Mouse (Mus musculus) G1E (cell line): ENCODE data around the gene 4930404H24Rik. TPM values are rescaled to one million over a fixed set of nuclear protein-coding genes. Genes with fewer than 3 reads are reported as not detected.

Experiments
- ATAC-seq: 2 replicates; pipeline ENCODE4 v1.8.0; 2016; ENCODE audit warnings: mild to moderate bottlenecking; ENCODE audit not compliant: insufficient number of reproducible peaks, poor library complexity, low FRiP score, severe bottlenecking; ENCODE audit errors: extremely low read depth
- DNase-seq: peaks from one replicate; pipeline ENCODE4 v3.0.0; 2012; ENCODE audit warnings: low spot score
- H3K27me3 ChIP-seq: 2 replicates; pipeline ENCODE4 v1.6.1; 2012; ENCODE audit warnings: mild to moderate bottlenecking, low read length, inconsistent platforms; ENCODE audit not compliant: insufficient read depth
- H3K36me3 ChIP-seq: replicated peaks from 2 replicates; pipeline ENCODE3; 2012; ENCODE audit warnings: mild to moderate bottlenecking, inconsistent platforms
- H3K4me1 ChIP-seq: 2 replicates; pipeline ENCODE4 v1.6.1; 2012; ENCODE audit warnings: low read depth, low read length, inconsistent platforms, mixed read lengths; ENCODE audit not compliant: insufficient read depth
- H3K4me3 ChIP-seq: 2 replicates; pipeline ENCODE4 v1.5.1; 2012; ENCODE audit warnings: low read depth, mild to moderate bottlenecking, inconsistent platforms, low read length, moderate library complexity, mixed read lengths
- H3K9me3 ChIP-seq: replicated peaks from 2 replicates; pipeline ENCODE4 v1.6.1; 2012; ENCODE audit warnings: inconsistent platforms
- CTCF ChIP-seq: IDR thresholded peaks from 2 replicates; pipeline ENCODE4 v1.5.1; 2012; ENCODE audit warnings: low read depth, low read length, inconsistent platforms, mixed read lengths
- GATA1 ChIP-seq: IDR thresholded peaks from 2 replicates; pipeline ENCODE4 v1.6.1; 2012; ENCODE audit warnings: borderline replicate concordance, low read length, inconsistent platforms, mixed read lengths
- GATA2 ChIP-seq: IDR thresholded peaks from 2 replicates; pipeline ENCODE4 v1.6.1; 2012; ENCODE audit warnings: low read depth, low read length, inconsistent platforms, borderline replicate concordance
- POLR2AphosphoS5 ChIP-seq: IDR thresholded peaks from 2 replicates; pipeline ENCODE4 v1.6.1; 2012; ENCODE audit warnings: low read depth, low read length, inconsistent platforms; ENCODE audit not compliant: insufficient replicate concordance
- TAL1 ChIP-seq: conservative IDR thresholded peaks from 2 replicates; pipeline ENCODE4 v1.6.1; 2012; ENCODE audit warnings: low read depth, low read length, inconsistent platforms, mixed read lengths
- polyA plus RNA-seq: library from polyadenylated mRNA; stranded (reverse); fragments of >175 nt; gene quantifications from 2 replicates; pipeline ENCODE4 v1.2.3, GENCODE M21; 2012
- total RNA-seq, 2 experiments: library from RNA; stranded (forward) in 1 of 2; stranded (reverse) in 1 of 2; fragments of 200-1000 nt in 1 of 2; fragments of >200 nt in 1 of 2; fragmentation: Nextera tagmentation in 1 of 2; gene quantifications; 2 replicates each; pipeline ENCODE4 v1.2.3; 2014 to 2017

The 4930404H24Rik gene
- total and polyA plus RNA-seq, 3 experiments: not detected

GRCm38 (mm10) chr2:153446476-153446875, 46.1 kb upstream of the 4930404H24Rik start:
- Histone ChIP-seq H3K27me3 (peaks cover 33% of the 10 kb centered on the region), H3K9me3 (no peaks in the 10 kb centered on the region), H3K36me3 (peaks cover 21% of the 10 kb centered on the region), H3K4me3 (no peak overlapping the region), H3K4me1 (peaks cover 48% of the 10 kb centered on the region)
- DNase-seq: no peak
- TF ChIP-seq GATA1: no peak
- no peak for TF ChIP-seq POLR2AphosphoS5
- no peak for TF ChIP-seq TAL1
- TF ChIP-seq CTCF: no peak
- TF ChIP-seq GATA2: no peak
- ATAC-seq: no peak

GRCm38 (mm10) chr2:153447719-153448118, 44.9 kb upstream of the 4930404H24Rik start:
- Histone ChIP-seq H3K4me3 (no peak overlapping the region), H3K9me3 (no peaks in the 10 kb centered on the region), H3K27me3 (peaks cover 28% of the 10 kb centered on the region), H3K36me3 (peaks cover 13% of the 10 kb centered on the region), H3K4me1 (peaks cover 38% of the 10 kb centered on the region)
- no peak for DNase-seq
- TF ChIP-seq CTCF: no peak
- TF ChIP-seq TAL1: no peak
- TF ChIP-seq GATA1: no peak
- TF ChIP-seq GATA2: no peak
- ATAC-seq: no peak

- peaks cover 21% of the 10 kb centered on the region for H3K36me3 ChIP-seq
- no peaks in the 10 kb centered on the region for H3K9me3 ChIP-seq
- DNase-seq: no peak
- peaks cover 22% of the 10 kb centered on the region for H3K27me3 ChIP-seq
- no peak for ATAC-seq
- peaks cover 37% of the 10 kb centered on the region for H3K4me1 ChIP-seq
- H3K4me3 ChIP-seq: no peak overlapping the region
- TF ChIP-seq CTCF: no peak
- no peak for TF ChIP-seq GATA2
- no peak for TF ChIP-seq TAL1
- no peak for TF ChIP-seq GATA1
- no peak for TF ChIP-seq POLR2AphosphoS5
These were observed 44.1 kb upstream of the 4930404H24Rik start for GRCm38 (mm10) chr2:153448519-153448918.

- 0 out of 2 replicates have a peak overlapping the region, but pooled peaks have one; percentile 17 for H3K4me3 ChIP-seq
These were observed 38.4 kb upstream of the 4930404H24Rik start for GRCm38 (mm10) chr2:153453961-153454759.

GRCm38 (mm10) chr2:153454841-153455506, 37.6 kb upstream of the 4930404H24Rik start:
- Histone ChIP-seq H3K9me3 (no peaks in the 10 kb centered on the region), H3K36me3 (peaks cover 64% of the 10 kb centered on the region), H3K4me1 (peaks cover 33% of the 10 kb centered on the region), H3K4me3 (no peak overlapping the region), H3K27me3 (peaks cover 31% of the 10 kb centered on the region; the same call in 1 of the 2 replicates)
- no peak for ATAC-seq
- TF ChIP-seq CTCF (no peak), GATA2 (no peak), POLR2AphosphoS5 (no peak), TAL1 (no peak), GATA1 (no peak)
- no peak for DNase-seq

More at GRCm38 (mm10) chr2:153453961-153454759, 38.4 kb upstream of the 4930404H24Rik start:
- DNase-seq (peak; percentile 38), ATAC-seq (peak; percentile 66)
- H3K36me3 ChIP-seq: peaks cover 63% of the 10 kb centered on the region
- peaks cover 31% of the 10 kb centered on the region; the same call in 1 of the 2 replicates for H3K27me3 ChIP-seq
- no peak for TF ChIP-seq GATA1
- peaks cover 33% of the 10 kb centered on the region for H3K4me1 ChIP-seq
- H3K9me3 ChIP-seq: no peaks in the 10 kb centered on the region

GRCm38 (mm10) chr2:153457467-153457866, 35.1 kb upstream of the 4930404H24Rik start:
- no peak for TF ChIP-seq GATA1
- no peak for TF ChIP-seq TAL1
- no peak for TF ChIP-seq POLR2AphosphoS5
- H3K27me3 ChIP-seq: peaks cover 31% of the 10 kb centered on the region; the same call in 1 of the 2 replicates
- H3K4me3 ChIP-seq: no peak overlapping the region
- no peaks in the 10 kb centered on the region for H3K9me3 ChIP-seq
- peaks cover 32% of the 10 kb centered on the region for H3K4me1 ChIP-seq
- no peak for ATAC-seq
- peaks cover 80% of the 10 kb centered on the region for H3K36me3 ChIP-seq
- DNase-seq: no peak
